Mouse (Mus musculus): ENCODE data around the gene Msi1. TPM values are rescaled to one million over a fixed set of nuclear protein-coding genes. Genes with fewer than 3 reads are reported as not detected.

The Msi1 gene
- 138 and 147 TPM in 2 replicates for polyA plus RNA-seq (2014; fragmentation: Nextera tagmentation; extraction: Ambion mirVana)

DNA sequence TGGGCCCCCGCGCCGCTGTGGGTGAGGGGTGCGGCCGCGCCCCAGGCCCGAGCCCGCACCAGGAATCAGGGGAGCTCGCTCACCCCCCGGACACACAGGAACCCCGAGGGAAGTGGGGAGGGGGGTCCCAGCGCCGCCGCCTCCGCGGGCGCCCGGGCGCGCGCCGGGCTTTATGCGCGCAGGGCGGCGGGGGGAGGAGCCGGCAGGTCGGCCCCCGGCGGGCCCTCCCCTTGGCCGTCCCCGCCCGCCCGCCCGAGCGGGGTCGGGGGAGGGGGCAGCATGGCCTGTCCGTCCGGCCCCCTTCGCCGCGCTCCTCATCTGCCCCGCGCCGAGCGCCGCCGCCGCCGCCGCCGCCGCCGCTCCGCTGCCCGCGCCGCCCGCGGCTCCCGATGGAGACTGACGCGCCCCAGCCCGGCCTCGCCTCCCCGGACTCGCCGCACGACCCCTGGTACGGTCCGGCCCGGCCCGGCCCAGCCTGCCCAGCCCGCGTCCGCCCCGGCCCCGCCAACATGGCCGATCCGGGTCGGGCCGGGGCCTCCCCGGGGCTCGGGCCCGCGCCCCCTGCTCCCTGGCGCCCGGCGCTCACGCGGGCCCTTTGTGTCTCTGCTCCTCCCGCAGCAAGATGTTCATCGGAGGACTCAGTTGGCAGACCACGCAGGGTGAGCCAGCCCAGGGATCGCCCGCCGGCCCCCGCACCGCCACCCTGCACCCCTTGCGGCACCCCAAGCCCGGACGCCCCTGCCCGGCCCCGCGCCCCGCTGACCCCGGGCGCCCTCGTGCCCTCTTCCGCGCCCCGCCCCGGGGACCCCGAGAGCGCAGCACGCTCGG, at the start of gene Msi1:
Gene Msi1 (plus strand): TSS at position 241 of the 828 bp plus-strand sequence.
- H3K36me3 ChIP-seq (ENCODE audit: control insufficient read depth, insufficient read depth, low read length) = no peaks in the 10 kb centered on the region; the same call in none of the 2 replicates
- peak; percentile 80 for DNase-seq (ENCODE audit: low spot score)
- peak within 1 kb of the TSS; percentile 97 for H3K4me2 ChIP-seq (ENCODE audit: low read depth)
- H3K9me3 ChIP-seq (ENCODE audit: control insufficient read depth, low read length) = no peaks in the 10 kb centered on the region
- ATAC-seq (ENCODE audit: insufficient read depth, low FRiP score, low TSS enrichment) = peak; percentile 69
- peak within 1 kb of the TSS; percentile 100 for H3K27ac ChIP-seq (ENCODE audit: low read depth, low read length)
- H3K27me3 ChIP-seq (ENCODE audit: control insufficient read depth, insufficient read depth, low read length) = no peaks in the 10 kb centered on the region
- H3K4me1 ChIP-seq (ENCODE audit: control insufficient read depth, insufficient read depth, low read length) = peaks cover 35% of the 10 kb centered on the region
- H3K4me3 ChIP-seq (ENCODE audit: low read depth, low read length) = peak within 1 kb of the TSS; percentile 100
- WGBS = under 1% methylated on average over 31 of the region's 117 CpGs
- H3K9ac ChIP-seq (ENCODE audit: low read length) = peak within 1 kb of the TSS; percentile 100

GRCm38 (mm10) chr5:115391935-115392334, 37.5 kb upstream of the Msi1 start:
- peaks cover 11% of the 10 kb centered on the region for H3K4me1 ChIP-seq (ENCODE audit: control insufficient read depth, insufficient read depth, low read length)

GRCm38 (mm10) chr5:115392969-115393368, 36.4 kb upstream of the Msi1 start:
- ATAC-seq (ENCODE audit: insufficient read depth, low FRiP score, low TSS enrichment) (no peak), DNase-seq (ENCODE audit: low spot score) (no peak)
- H3K4me1 ChIP-seq (ENCODE audit: control insufficient read depth, insufficient read depth, low read length) = peaks cover 11% of the 10 kb centered on the region
- no peaks in the 10 kb centered on the region for H3K36me3 ChIP-seq (ENCODE audit: control insufficient read depth, insufficient read depth, low read length)
- H3K4me2 ChIP-seq (ENCODE audit: low read depth) = no peak overlapping the region
- no peak overlapping the region for H3K9ac ChIP-seq (ENCODE audit: low read length)
- WGBS = 100% methylated on average over 1 of the region's 1 CpGs
- H3K9me3 ChIP-seq (ENCODE audit: control insufficient read depth, low read length) = no peaks in the 10 kb centered on the region
- no peak overlapping the region for H3K4me3 ChIP-seq (ENCODE audit: low read depth, low read length)
- no peak overlapping the region for H3K27ac ChIP-seq (ENCODE audit: low read depth, low read length)
- H3K27me3 ChIP-seq (ENCODE audit: control insufficient read depth, insufficient read depth, low read length) = no peaks in the 10 kb centered on the region

More at GRCm38 (mm10) chr5:115391935-115392334, 37.5 kb upstream of the Msi1 start:
- no peak overlapping the region for H3K9ac ChIP-seq (ENCODE audit: low read length)
- 42% methylated on average over 9 of the region's 9 CpGs for WGBS
- no peaks in the 10 kb centered on the region for H3K9me3 ChIP-seq (ENCODE audit: control insufficient read depth, low read length)
- no peak overlapping the region for H3K4me2 ChIP-seq (ENCODE audit: low read depth)
- no peak overlapping the region for H3K27ac ChIP-seq (ENCODE audit: low read depth, low read length)
- DNase-seq (ENCODE audit: low spot score) (no peak), ATAC-seq (ENCODE audit: insufficient read depth, low FRiP score, low TSS enrichment) (no peak)
- H3K36me3 ChIP-seq (ENCODE audit: control insufficient read depth, insufficient read depth, low read length) = no peaks in the 10 kb centered on the region
- no peak overlapping the region for H3K4me3 ChIP-seq (ENCODE audit: low read depth, low read length)
- H3K27me3 ChIP-seq (ENCODE audit: control insufficient read depth, insufficient read depth, low read length) = no peaks in the 10 kb centered on the region

GRCm38 (mm10) chr5:115394223-115394622, 35.2 kb upstream of the Msi1 start:
- Histone ChIP-seq H3K36me3 (ENCODE audit: control insufficient read depth, insufficient read depth, low read length) (no peaks in the 10 kb centered on the region), H3K4me1 (ENCODE audit: control insufficient read depth, insufficient read depth, low read length) (peaks cover 11% of the 10 kb centered on the region), H3K27me3 (ENCODE audit: control insufficient read depth, insufficient read depth, low read length) (no peaks in the 10 kb centered on the region), H3K27ac (ENCODE audit: low read depth, low read length) (peak overlapping the region; percentile 51), H3K9ac (ENCODE audit: low read length) (no peak overlapping the region), H3K4me3 (ENCODE audit: low read depth, low read length) (no peak overlapping the region), H3K4me2 (ENCODE audit: low read depth) (no peak overlapping the region; the same call in 1 of the 2 replicates), H3K9me3 (ENCODE audit: control insufficient read depth, low read length) (no peaks in the 10 kb centered on the region)
- ATAC-seq (ENCODE audit: insufficient read depth, low FRiP score, low TSS enrichment) (peak; percentile 54; the same call in 1 of the 2 replicates), DNase-seq (ENCODE audit: low spot score) (peak; percentile 58)
- WGBS = 4% methylated on average over 8 of the region's 8 CpGs

DNA sequence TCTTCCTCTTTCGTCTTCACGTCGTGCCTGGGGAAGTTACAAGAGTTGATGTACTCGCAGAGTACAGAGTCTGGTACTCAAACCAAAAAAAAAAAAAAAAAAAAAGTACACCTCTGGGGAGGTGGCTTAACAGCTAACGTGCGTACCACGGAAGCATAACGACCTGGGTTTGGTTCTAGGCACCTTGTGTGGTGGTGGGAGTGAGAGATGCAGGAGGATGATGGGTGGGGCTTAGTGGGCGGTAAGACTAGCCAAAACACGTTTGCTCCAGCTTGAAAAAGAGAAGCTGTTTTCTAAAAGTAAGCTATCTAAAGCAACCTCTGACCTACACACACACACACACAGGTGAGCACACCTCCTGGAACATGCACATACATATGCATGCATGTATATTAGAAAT, 34.6 kb upstream of the Msi1 start:
- peaks cover 11% of the 10 kb centered on the region for H3K4me1 ChIP-seq (ENCODE audit: control insufficient read depth, insufficient read depth, low read length)
- H3K4me3 ChIP-seq (ENCODE audit: low read depth, low read length) = no peak overlapping the region
- H3K27ac ChIP-seq (ENCODE audit: low read depth, low read length) = no peak overlapping the region; the same call in 1 of the 2 replicates
- H3K9me3 ChIP-seq (ENCODE audit: control insufficient read depth, low read length) = no peaks in the 10 kb centered on the region
- H3K27me3 ChIP-seq (ENCODE audit: control insufficient read depth, insufficient read depth, low read length) = no peaks in the 10 kb centered on the region
- H3K36me3 ChIP-seq (ENCODE audit: control insufficient read depth, insufficient read depth, low read length) = no peaks in the 10 kb centered on the region
- DNase-seq (ENCODE audit: low spot score) = no peak
- no peak overlapping the region for H3K4me2 ChIP-seq (ENCODE audit: low read depth)
- ATAC-seq (ENCODE audit: insufficient read depth, low FRiP score, low TSS enrichment) = no peak
- no peak overlapping the region for H3K9ac ChIP-seq (ENCODE audit: low read length)
- 29% methylated on average over 10 of the region's 10 CpGs for WGBS

DNA sequence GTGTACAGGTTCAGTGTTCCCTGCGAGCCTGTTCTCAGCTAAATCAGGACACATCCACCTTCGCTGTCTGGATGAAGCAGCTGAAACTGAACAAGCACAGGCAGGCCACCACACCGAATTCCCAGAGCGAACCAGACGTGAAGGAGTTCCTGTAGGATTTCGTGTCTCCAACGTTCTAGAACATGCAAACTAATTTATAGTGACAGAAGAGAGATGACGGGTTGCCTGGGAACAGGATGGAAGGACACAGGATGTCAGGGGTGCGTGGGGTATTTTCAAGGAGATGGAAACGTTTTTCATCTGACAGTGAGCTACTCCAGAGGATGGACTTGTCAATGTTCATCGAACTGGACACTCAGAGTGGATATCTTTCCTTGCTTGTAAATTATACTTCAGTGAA, 32.7 kb upstream of the Msi1 start:
- 65% methylated on average over 11 of the region's 11 CpGs for WGBS
- H3K4me2 ChIP-seq (ENCODE audit: low read depth) = no peak overlapping the region
- H3K9ac ChIP-seq (ENCODE audit: low read length) = no peak overlapping the region
- H3K27ac ChIP-seq (ENCODE audit: low read depth, low read length) = peak overlapping the region; percentile 60; the same call in 1 of the 2 replicates
- H3K4me1 ChIP-seq (ENCODE audit: control insufficient read depth, insufficient read depth, low read length) = peaks cover 11% of the 10 kb centered on the region
- ATAC-seq (ENCODE audit: insufficient read depth, low FRiP score, low TSS enrichment) (no peak), DNase-seq (ENCODE audit: low spot score) (no peak)
- no peak overlapping the region for H3K4me3 ChIP-seq (ENCODE audit: low read depth, low read length)
- no peaks in the 10 kb centered on the region for H3K36me3 ChIP-seq (ENCODE audit: control insufficient read depth, insufficient read depth, low read length)
- H3K27me3 ChIP-seq (ENCODE audit: control insufficient read depth, insufficient read depth, low read length) = no peaks in the 10 kb centered on the region
- no peaks in the 10 kb centered on the region for H3K9me3 ChIP-seq (ENCODE audit: control insufficient read depth, low read length)

- DNase-seq (ENCODE audit: low spot score) (peak; percentile 91), ATAC-seq (ENCODE audit: insufficient read depth, low FRiP score, low TSS enrichment) (peak; percentile 86)
- H3K9me3 ChIP-seq (ENCODE audit: control insufficient read depth, low read length) = no peaks in the 10 kb centered on the region
- peak overlapping the region; percentile 77 for H3K9ac ChIP-seq (ENCODE audit: low read length)
- peaks cover 11% of the 10 kb centered on the region for H3K4me1 ChIP-seq (ENCODE audit: control insufficient read depth, insufficient read depth, low read length)
- no peaks in the 10 kb centered on the region for H3K27me3 ChIP-seq (ENCODE audit: control insufficient read depth, insufficient read depth, low read length)
- H3K4me3 ChIP-seq (ENCODE audit: low read depth, low read length) = peak overlapping the region; percentile 30
- WGBS = 1% methylated on average over 44 of the region's 48 CpGs
- no peaks in the 10 kb centered on the region for H3K36me3 ChIP-seq (ENCODE audit: control insufficient read depth, insufficient read depth, low read length)
- H3K4me2 ChIP-seq (ENCODE audit: low read depth) = peak overlapping the region; percentile 60
- peak overlapping the region; percentile 91 for H3K27ac ChIP-seq (ENCODE audit: low read depth, low read length)
Observed at GRCm38 (mm10) chr5:115397839-115398780, 31.3 kb upstream of the Msi1 start.

DNA sequence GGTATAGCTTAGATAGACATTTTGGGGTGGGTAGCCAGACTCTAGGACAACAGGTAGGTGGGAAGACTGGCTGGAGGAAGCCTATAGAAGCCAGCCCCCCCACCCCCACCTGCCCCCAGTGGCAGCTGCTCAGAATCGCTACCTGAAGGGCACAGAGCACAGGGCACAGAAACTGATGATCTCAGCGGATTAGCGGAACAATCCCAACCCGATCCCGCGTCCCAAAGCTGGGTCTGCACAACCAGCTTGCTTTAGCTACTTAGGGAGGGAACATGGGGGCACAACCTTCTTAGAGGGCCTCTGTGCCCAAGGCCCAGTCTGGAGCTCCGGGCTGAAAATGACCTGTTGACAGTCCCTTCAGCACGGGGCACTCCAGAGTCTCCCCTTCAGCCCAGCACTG, 27.3 kb upstream of the Msi1 start:
- Histone ChIP-seq H3K4me3 (ENCODE audit: low read depth, low read length) (no peak overlapping the region), H3K4me1 (ENCODE audit: control insufficient read depth, insufficient read depth, low read length) (peaks cover 15% of the 10 kb centered on the region), H3K4me2 (ENCODE audit: low read depth) (no peak overlapping the region), H3K27me3 (ENCODE audit: control insufficient read depth, insufficient read depth, low read length) (no peaks in the 10 kb centered on the region), H3K36me3 (ENCODE audit: control insufficient read depth, insufficient read depth, low read length) (no peaks in the 10 kb centered on the region), H3K27ac (ENCODE audit: low read depth, low read length) (no peak overlapping the region), H3K9ac (ENCODE audit: low read length) (no peak overlapping the region), H3K9me3 (ENCODE audit: control insufficient read depth, low read length) (no peaks in the 10 kb centered on the region)
- no peak for DNase-seq (ENCODE audit: low spot score)
- WGBS = 95% methylated on average over 8 of the region's 8 CpGs
- no peak for ATAC-seq (ENCODE audit: insufficient read depth, low FRiP score, low TSS enrichment)
